Mouse (Mus musculus) kidney, adult 2 months (tissue): ENCODE data around the gene Abcc8.

Source experiments
- CTCF ChIP-seq: fragments of 200-500 bp; conservative IDR thresholded peaks from 2 replicates; pipeline ENCODE4 v1.5.1; 2011; ENCODE audit warnings: low read depth, mild to moderate bottlenecking, control low read depth, low read length, moderate library complexity, mixed read lengths; ENCODE audit not compliant: insufficient read depth, insufficient read length
- POLR2A ChIP-seq: fragments of 200-500 bp; IDR thresholded peaks from one replicate; pipeline ENCODE4 v1.6.1; 2011; ENCODE audit warnings: low read depth, low read length, control low read depth

DNA sequence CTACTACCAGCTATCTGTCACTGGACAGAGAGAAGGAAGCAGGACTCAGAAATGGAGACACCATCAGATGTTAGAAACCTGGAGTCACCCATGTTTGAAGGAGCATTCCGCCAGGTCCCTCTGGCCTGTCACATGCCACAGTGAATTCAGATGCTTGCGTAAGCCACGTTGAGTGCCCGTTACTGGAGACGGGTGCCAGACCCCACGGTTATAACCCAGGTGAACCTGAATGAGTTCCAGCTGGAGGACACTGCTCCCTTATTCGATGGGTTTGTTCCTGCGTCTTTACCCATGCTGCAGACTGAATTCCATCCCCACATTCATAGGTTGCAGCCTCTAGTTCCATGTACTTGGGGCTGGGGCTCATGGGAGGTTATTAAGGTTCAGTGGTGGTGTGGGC lies 76.1 kb downstream of the Abcc8 start:
- TF ChIP-seq CTCF, result no peak
- TF ChIP-seq POLR2A, result no peak
